Mouse (Mus musculus) macrophage (primary cell): ENCODE data around the gene Krt15. TPM values are rescaled to one million over a fixed set of nuclear protein-coding genes. Genes with fewer than 3 reads are reported as not detected.

Source experiments
- H3K27ac ChIP-seq: fragments of 350-480 bp; formaldehyde crosslinking; 2 replicates; pipeline ENCODE4 v1.9.0; 2021
- H3K36me3 ChIP-seq: fragments of 350-480 bp; formaldehyde crosslinking; 2 replicates; pipeline ENCODE4 v1.9.0; 2021; ENCODE audit errors: inconsistent target
- H3K4me3 ChIP-seq: fragments of 350-480 bp; formaldehyde crosslinking; 2 replicates; pipeline ENCODE4 v1.9.0; 2021; ENCODE audit errors: inconsistent target
- H3K79me2 ChIP-seq: fragments of 350-480 bp; formaldehyde crosslinking; 2 replicates; pipeline ENCODE4 v1.9.0; 2021; ENCODE audit errors: inconsistent target
- WGBS: methylation state at CpG from one replicate; pipeline ENCODE4 v1.1.7; 2026; ENCODE audit warnings: inconsistent platforms; ENCODE audit not compliant: missing documents; 5-methylcytosine and 5-hydroxymethylcytosine counted together
- polyA plus RNA-seq: library from polyadenylated mRNA; stranded (reverse); fragments of 250-400 nt; gene quantifications from 3 replicates; pipeline ENCODE4 v1.2.4, GENCODE M21; 2018; ENCODE audit warnings: inconsistent platforms

The Krt15 gene
- polyA plus RNA-seq, 1 experiment from 2014 or later, result not detected

DNA sequence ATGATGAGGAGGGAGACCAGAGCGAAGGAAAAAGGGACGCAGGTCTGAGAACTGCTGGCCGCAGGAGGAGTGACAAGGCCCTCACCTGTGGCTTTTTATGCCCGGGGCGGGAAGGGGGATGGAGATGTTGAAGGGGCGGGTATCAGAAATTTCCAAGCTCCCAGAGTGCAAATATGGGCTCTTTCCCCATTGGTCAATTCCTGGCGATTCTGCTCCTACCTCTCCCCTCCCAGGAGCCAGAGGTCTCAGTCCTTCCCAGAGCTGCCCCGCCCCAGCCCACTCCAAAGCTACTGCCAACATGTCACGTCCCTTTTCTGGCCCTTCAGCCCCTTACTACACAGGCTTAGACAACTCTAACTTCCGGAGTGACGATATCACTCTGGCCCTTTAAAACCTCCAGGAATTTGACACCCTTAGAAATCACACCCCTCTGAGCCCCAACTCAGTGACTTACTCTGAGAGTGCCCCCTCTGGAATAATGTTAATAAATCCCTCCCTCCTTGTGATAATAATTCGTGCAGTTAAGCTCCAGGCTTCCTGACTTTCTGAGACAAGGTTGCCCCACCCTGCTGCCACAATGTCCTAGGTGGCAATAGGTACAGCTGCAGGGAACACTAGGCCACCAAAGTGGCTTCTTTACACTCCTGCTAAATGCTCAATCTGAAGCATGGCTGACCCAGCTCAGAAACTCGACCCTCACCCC lies 10.3 kb upstream of the Krt15 start:
- no peak overlapping the region for H3K27ac ChIP-seq
- H3K79me2 ChIP-seq, result no peaks in the 10 kb centered on the region
- H3K36me3 ChIP-seq, result no peaks in the 10 kb centered on the region
- H3K4me3 ChIP-seq, result no peak overlapping the region
- 7% methylated on average over 13 of the region's 13 CpGs for WGBS

- H3K36me3 ChIP-seq, result no peaks in the 10 kb centered on the region
- H3K79me2 ChIP-seq, result no peaks in the 10 kb centered on the region
- WGBS, result 6% methylated on average over 20 of the region's 20 CpGs
- H3K27ac ChIP-seq, result no peak overlapping the region
- H3K4me3 ChIP-seq, result no peak overlapping the region
These were observed 9.4 kb upstream of the Krt15 start for GRCm38 (mm10) chr11:100145104-100145503.

DNA sequence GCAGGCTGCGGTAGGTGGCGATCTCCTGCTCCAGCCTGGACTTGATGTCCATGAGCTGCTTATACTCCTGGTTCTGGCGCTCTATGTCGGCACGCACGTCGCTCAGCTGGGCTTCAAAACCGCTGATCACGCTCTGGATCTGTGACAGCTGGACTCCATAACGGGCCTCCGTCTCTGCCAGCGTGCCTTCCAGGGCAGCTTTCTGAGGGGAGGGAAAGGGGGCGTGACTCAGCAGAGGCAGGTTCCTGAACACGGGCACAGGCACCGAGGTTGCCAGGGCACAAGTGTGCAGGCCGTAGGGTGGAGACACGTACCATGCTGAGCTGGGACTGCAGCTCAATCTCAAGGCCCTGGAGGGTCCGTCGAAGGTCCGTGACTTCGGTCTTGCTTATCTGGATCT lies 5.2 kb upstream of the Krt15 start:
- 90% methylated on average over 19 of the region's 21 CpGs for WGBS
- Histone ChIP-seq H3K27ac (no peak overlapping the region), H3K4me3 (no peak overlapping the region), H3K36me3 (no peaks in the 10 kb centered on the region), H3K79me2 (no peaks in the 10 kb centered on the region)

DNA sequence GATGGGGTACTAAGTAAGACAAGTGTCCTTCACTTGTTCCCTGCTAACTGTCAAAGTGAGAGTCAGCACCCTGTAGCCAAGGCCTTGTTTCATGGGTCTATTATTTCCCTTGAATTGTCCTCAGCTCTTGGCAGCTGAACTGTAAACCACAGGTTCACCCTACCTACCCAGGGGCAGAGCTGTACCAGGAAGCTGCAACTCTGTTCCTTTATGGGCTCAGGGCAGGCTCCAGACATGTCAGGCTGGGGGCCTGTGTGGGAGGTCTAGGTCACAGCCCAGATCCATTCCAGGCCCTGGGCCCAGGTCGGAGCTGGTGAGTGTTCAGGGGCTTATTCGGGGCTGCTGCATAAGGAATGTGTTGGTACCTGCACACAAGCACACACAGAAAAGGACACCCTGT lies 3.7 kb upstream of the Krt15 start:
- H3K36me3 ChIP-seq, result no peaks in the 10 kb centered on the region
- H3K79me2 ChIP-seq, result no peaks in the 10 kb centered on the region
- H3K4me3 ChIP-seq, result no peak overlapping the region
- 80% methylated on average over 2 of the region's 2 CpGs for WGBS
- no peak overlapping the region for H3K27ac ChIP-seq

DNA sequence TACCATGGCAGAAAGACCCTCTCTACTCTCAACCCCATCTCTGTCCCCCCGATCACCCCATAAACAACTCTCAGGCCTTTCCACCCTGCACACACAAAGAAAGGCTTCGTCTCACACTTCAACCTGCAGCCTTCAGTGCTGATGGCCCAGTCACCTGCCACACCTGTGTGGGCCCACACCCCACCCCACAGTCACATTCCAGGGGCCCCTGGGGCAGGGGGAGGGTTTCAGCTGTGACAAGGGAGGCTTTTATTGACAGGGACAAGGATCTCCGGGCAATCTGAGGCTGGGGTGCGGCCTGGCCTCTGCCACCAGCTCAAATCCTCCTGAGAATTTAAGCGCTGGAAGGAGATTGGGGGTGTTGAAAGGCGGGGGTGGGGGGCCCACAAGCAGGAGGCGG lies 3.1 kb upstream of the Krt15 start:
- Histone ChIP-seq H3K27ac (no peak overlapping the region), H3K36me3 (no peaks in the 10 kb centered on the region), H3K4me3 (no peak overlapping the region), H3K79me2 (no peaks in the 10 kb centered on the region)
- 83% methylated on average over 7 of the region's 7 CpGs for WGBS

DNA sequence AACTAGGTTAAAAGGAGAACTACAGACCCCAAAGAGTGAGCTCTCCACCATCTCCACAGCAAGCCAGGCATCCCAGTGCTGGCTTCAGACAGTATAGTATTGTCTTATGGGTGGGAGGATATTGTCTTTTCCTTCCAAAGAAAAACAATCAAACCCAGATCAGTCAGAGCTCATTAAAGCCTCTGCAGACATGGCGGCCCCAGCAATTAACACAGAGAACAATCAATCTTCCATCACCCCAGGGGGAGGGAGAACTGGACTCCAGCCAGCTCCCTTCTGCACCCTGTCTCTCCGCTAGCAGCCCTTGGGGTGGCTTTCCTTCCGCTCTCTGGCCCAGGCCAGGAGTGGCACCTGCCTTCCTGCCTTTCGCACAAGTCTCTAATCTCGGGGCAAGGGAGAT lies 2.0 kb upstream of the Krt15 start:
- WGBS, result 67% methylated on average over 5 of the region's 5 CpGs
- no peaks in the 10 kb centered on the region for H3K36me3 ChIP-seq
- no peaks in the 10 kb centered on the region for H3K79me2 ChIP-seq
- no peak overlapping the region for H3K4me3 ChIP-seq
- no peak overlapping the region for H3K27ac ChIP-seq

- no peaks in the 10 kb centered on the region for H3K79me2 ChIP-seq
- H3K4me3 ChIP-seq, result no peak overlapping the region
- 42% methylated on average over 5 of the region's 5 CpGs for WGBS
- H3K27ac ChIP-seq, result no peak overlapping the region
- no peaks in the 10 kb centered on the region for H3K36me3 ChIP-seq
These were observed 831 bp upstream of the Krt15 start for GRCm38 (mm10) chr11:100136559-100136958.

DNA sequence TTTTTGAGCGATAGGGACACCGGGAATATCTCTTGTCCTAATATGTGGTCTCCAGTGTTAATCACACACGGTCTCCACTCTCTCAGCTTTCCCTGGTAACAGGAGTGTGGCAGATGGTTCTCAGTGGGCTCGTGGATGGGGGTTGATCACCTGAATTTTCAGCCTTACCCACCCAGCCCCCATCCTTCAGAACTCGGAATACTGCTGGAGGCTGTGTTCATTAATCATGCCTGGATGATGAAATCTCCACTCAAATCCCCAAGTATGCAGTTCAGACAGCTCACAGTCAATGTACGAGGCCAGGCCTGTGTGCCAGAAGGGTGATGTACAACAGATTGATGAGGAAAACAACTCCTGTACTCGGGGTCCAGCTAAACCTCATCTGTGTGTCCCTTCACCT lies 10.8 kb downstream of the Krt15 start:
- 84% methylated on average over 7 of the region's 7 CpGs for WGBS
- H3K4me3 ChIP-seq, result no peak overlapping the region
- no peaks in the 10 kb centered on the region for H3K36me3 ChIP-seq
- no peaks in the 10 kb centered on the region for H3K79me2 ChIP-seq
- no peak overlapping the region for H3K27ac ChIP-seq

DNA sequence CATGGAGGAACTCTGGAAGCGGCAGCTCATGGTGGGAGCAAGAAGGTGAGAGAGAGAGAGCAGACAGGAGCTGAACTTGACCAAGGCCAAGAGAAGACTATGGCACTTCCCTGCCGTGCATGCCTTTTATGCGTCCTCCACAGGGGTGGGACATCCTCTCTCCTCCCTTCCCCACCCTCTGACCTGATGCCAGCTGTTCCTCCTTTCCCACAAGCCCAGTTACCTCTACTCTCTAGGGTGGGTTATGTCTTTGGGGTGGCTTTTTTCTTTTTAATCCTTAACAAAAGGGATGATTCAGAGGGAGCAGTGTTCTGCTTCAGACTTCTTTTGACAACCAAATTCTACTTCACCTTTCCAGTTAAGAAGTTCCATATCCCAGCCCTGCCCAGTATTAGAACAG lies 14.3 kb downstream of the Krt15 start, which contains the start of gene Krt13:
Krt13 (minus strand) TSS at position 101 of the 400 bp plus-strand sequence.
- 78% methylated on average over 3 of the region's 3 CpGs for WGBS
- no peaks in the 10 kb centered on the region for H3K79me2 ChIP-seq
- no peaks in the 10 kb centered on the region for H3K36me3 ChIP-seq
- no peak within 1 kb of the TSS for H3K27ac ChIP-seq
- H3K4me3 ChIP-seq, result no peak within 1 kb of the TSS

GRCm38 (mm10) chr11:100120331-100120730 lies 15.4 kb downstream of the Krt15 start:
- no peak overlapping the region for H3K27ac ChIP-seq
- H3K36me3 ChIP-seq, result no peaks in the 10 kb centered on the region
- H3K4me3 ChIP-seq, result no peak overlapping the region
- no peaks in the 10 kb centered on the region for H3K79me2 ChIP-seq
- 88% methylated on average over 5 of the region's 5 CpGs for WGBS

- Histone ChIP-seq H3K36me3 (no peaks in the 10 kb centered on the region), H3K79me2 (no peaks in the 10 kb centered on the region), H3K4me3 (no peak overlapping the region), H3K27ac (no peak overlapping the region)
- 100% methylated on average over 2 of the region's 2 CpGs for WGBS
These were observed 22.0 kb downstream of the Krt15 start for GRCm38 (mm10) chr11:100113742-100114029.

GRCm38 (mm10) chr11:100112935-100113741 lies 22.6 kb downstream of the Krt15 start:
- WGBS, result 90% methylated on average over 11 of the region's 11 CpGs
- H3K36me3 ChIP-seq, result no peaks in the 10 kb centered on the region

GRCm38 (mm10) chr11:100105576-100106122 lies 30.1 kb downstream of the Krt15 start, which contains the start of gene Krt36:
Krt36 (minus strand) TSS chr11:100105626.
- no peak within 1 kb of the TSS for H3K27ac ChIP-seq
- 87% methylated on average over 6 of the region's 6 CpGs for WGBS
- H3K4me3 ChIP-seq, result no peak within 1 kb of the TSS
- no peaks in the 10 kb centered on the region for H3K36me3 ChIP-seq
- no peaks in the 10 kb centered on the region for H3K79me2 ChIP-seq

More at GRCm38 (mm10) chr11:100112935-100113741, 22.6 kb downstream of the Krt15 start:
- Histone ChIP-seq H3K79me2 (no peaks in the 10 kb centered on the region), H3K27ac (no peak overlapping the region), H3K4me3 (no peak overlapping the region)

DNA sequence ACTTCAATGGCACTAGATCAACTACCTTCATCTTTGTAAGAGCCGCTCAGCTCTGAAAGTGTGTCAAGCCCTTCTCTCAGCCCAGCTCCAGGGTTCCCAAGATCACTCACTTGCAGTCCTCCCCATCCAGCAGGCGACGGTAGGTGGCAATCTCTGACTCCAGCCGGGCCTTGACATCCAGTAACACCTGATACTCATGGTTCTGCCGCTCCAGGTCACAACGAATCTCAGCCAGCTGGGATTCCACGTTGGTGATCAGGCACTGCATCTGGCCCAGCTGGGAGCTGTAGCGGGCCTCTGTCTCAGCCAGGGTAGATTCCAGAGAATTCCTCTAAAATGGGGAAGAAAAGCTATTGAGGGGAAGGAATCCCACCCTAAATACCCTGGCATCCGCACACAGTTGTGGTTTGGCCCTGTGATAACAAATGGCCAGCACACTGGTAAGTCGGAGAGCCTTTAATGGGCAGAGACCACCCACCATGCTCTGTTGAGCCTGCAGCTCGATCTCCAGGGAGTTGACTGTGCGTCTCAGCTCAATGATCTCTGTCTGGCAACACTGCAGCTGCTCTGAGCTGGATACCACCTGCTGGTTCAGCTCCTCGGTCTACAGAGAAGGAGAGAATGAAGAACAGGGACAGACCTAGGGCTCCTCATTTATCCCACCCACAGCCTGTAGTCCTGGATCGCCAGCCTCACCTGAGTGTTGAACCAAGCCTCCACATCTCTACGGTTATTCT lies 32.9 kb downstream of the Krt15 start:
- WGBS, result 81% methylated on average over 15 of the region's 15 CpGs
- Histone ChIP-seq H3K4me3 (no peak overlapping the region), H3K36me3 (no peaks in the 10 kb centered on the region), H3K27ac (no peak overlapping the region), H3K79me2 (no peaks in the 10 kb centered on the region)

DNA sequence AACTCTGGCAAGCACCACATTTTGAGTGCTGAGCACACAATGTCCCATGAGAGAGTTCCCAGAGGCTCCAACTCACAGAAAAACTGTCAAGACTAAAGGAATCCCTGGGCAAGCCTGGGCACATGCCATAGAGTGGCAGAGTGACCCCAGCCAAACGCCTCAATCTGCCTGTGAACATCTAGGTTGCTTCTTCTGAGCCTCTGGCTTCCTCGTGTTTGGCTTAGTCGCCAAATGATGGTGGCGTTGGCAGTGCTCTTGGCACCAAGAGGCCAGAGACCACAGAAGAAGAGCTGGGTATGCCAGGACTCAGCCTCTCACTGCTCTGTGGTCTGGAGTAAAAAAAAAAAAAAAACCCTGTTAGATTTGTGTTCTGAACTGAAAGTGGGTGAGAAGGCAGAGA lies 35.3 kb downstream of the Krt15 start:
- Histone ChIP-seq H3K27ac (no peak overlapping the region), H3K36me3 (no peaks in the 10 kb centered on the region), H3K79me2 (no peaks in the 10 kb centered on the region), H3K4me3 (no peak overlapping the region)
- WGBS, result 83% methylated on average over 4 of the region's 4 CpGs
